11 mouse cellular contexts compared by ENCODE assay signal in genomic region chr16:92609717-92610077, GRCm38 (mm10).
DNase-seq lines count a peak whose midpoint lies in the region; ATAC-seq and TF ChIP-seq lines count a peak whose summit lies in the region.
"Had no signal": no experiment of that assay in that cellular context is flagged by ENCODE, and none has a peak within 500 bp of the region (broad histone marks: within the 10 kb centered on the region; RNA-seq: fewer than 3 reads in every experiment).

No protein-coding gene starts in this region.

- DNase-seq in embryo, embryonic 10.5 days (ENCODE audit: low spot score), result peak; percentile 36
- no peak for DNase-seq in embryo, embryonic 11 days
- no peak for DNase-seq in lung, postnatal 14 days
- DNase-seq in limb, embryonic 10.5 days (ENCODE audit: low spot score), result no peak
- no peak for DNase-seq in stomach, postnatal 0 days (ENCODE audit: low spot score)
- no peak for DNase-seq in adrenal gland, adult 2 months
- DNase-seq: cerebellum, adult 18-20 months; heart, postnatal 4 days had no signal

- no peak overlapping the region for H3K4me2 ChIP-seq in lung, embryonic 16.5 days (ENCODE audit: low read depth, low read length)
- no peak overlapping the region for H3K4me2 ChIP-seq in stomach, postnatal 0 days (replicated peaks; ENCODE audit: low read depth)

- H3K36me3 ChIP-seq in lung, embryonic 16.5 days (ENCODE audit: control insufficient read depth, insufficient read depth, low read length), result no peaks in the 10 kb centered on the region
- H3K36me3 ChIP-seq in limb, embryonic 10.5 days, result no peaks in the 10 kb centered on the region
- no peaks in the 10 kb centered on the region for H3K36me3 ChIP-seq in stomach, postnatal 0 days (ENCODE audit: control insufficient read depth, insufficient read depth, low read length)
- H3K36me3 ChIP-seq: heart, embryonic 10.5 days had no signal

- H3K27ac ChIP-seq in lung, embryonic 16.5 days (ENCODE audit: low read length), result peak overlapping the region; percentile 0; the same call in 1 of the 2 replicates
- peak overlapping the region; percentile 82 for H3K27ac ChIP-seq in limb, embryonic 10.5 days
- peak overlapping the region; percentile 45; the same call in 1 of the 2 replicates for H3K27ac ChIP-seq in stomach, postnatal 0 days (replicated peaks)
- H3K27ac ChIP-seq: heart, embryonic 10.5 days had no signal

- no peak for TF ChIP-seq EP300 in stomach, postnatal 0 days (optimal IDR thresholded peaks at IDR 0.05)

- H3K4me1 ChIP-seq in lung, embryonic 16.5 days (replicated peaks; ENCODE audit: control insufficient read depth, insufficient read depth, low read length), result peaks cover 33% of the 10 kb centered on the region
- H3K4me1 ChIP-seq in limb, embryonic 10.5 days, result peaks cover 64% of the 10 kb centered on the region
- no peaks in the 10 kb centered on the region for H3K4me1 ChIP-seq in stomach, postnatal 0 days (replicated peaks; ENCODE audit: control insufficient read depth, insufficient read depth)

- no peak for TF ChIP-seq CTCF in stomach, postnatal 0 days (IDR thresholded peaks at IDR 0.05; ENCODE audit: low read depth)

- no peak for ATAC-seq in lung, embryonic 16.5 days (ENCODE audit: low read depth)
- ATAC-seq in stomach, postnatal 0 days (ENCODE audit: low FRiP score, low TSS enrichment), result no peak
- no peak for ATAC-seq in activated CD4-positive, CD25-positive, alpha-beta regulatory T cell, adult 4 months

- H3K9me3 ChIP-seq in lung, embryonic 16.5 days (ENCODE audit: control insufficient read depth, low read length), result no peaks in the 10 kb centered on the region
- no peaks in the 10 kb centered on the region for H3K9me3 ChIP-seq in limb, embryonic 10.5 days (replicated peaks)
- no peaks in the 10 kb centered on the region for H3K9me3 ChIP-seq in stomach, postnatal 0 days (ENCODE audit: control insufficient read depth, low read length)
- H3K9me3 ChIP-seq: heart, embryonic 10.5 days had no signal

- H3K9ac ChIP-seq in lung, embryonic 16.5 days (ENCODE audit: low read length), result no peak overlapping the region
- H3K9ac ChIP-seq in stomach, postnatal 0 days (ENCODE audit: low read length), result no peak overlapping the region

- no peaks in the 10 kb centered on the region; the same call in 1 of the 2 replicates for H3K27me3 ChIP-seq in lung, embryonic 16.5 days (ENCODE audit: control insufficient read depth, insufficient read depth, low read depth, low read length)
- H3K27me3 ChIP-seq in limb, embryonic 10.5 days (ENCODE audit: low read depth, poor library complexity, severe bottlenecking), result peaks cover 49% of the 10 kb centered on the region
- no peaks in the 10 kb centered on the region for H3K27me3 ChIP-seq in stomach, postnatal 0 days (ENCODE audit: control insufficient read depth, insufficient read depth, low read length)

- 59% methylated on average over 11 of the region's 11 CpGs for WGBS in lung, embryonic 16.5 days
- WGBS in limb, embryonic 10.5 days, result 70% methylated on average over 11 of the region's 11 CpGs
- 59% methylated on average over 11 of the region's 11 CpGs for WGBS in stomach, postnatal 0 days

- H3K4me3 ChIP-seq in lung, embryonic 16.5 days (ENCODE audit: low read length), result no peak overlapping the region
- no peak overlapping the region for H3K4me3 ChIP-seq in limb, embryonic 10.5 days
- H3K4me3 ChIP-seq in stomach, postnatal 0 days (ENCODE audit: low read depth, low read length), result no peak overlapping the region
- H3K4me3 ChIP-seq: heart, embryonic 10.5 days had no signal

Comparison
In these comparisons a context has a peak if more than half of its experiments do, and no peak if none do; other contexts are left out.
1. H3K27ac ChIP-seq: peak in every context shown above with its lines; median percentile 82 in limb, embryonic 10.5 days; 45 in stomach, postnatal 0 days; 0 in lung, embryonic 16.5 days.